Mouse (Mus musculus): Measurements from ENCODE around the gene Nfkbid.

DNA sequence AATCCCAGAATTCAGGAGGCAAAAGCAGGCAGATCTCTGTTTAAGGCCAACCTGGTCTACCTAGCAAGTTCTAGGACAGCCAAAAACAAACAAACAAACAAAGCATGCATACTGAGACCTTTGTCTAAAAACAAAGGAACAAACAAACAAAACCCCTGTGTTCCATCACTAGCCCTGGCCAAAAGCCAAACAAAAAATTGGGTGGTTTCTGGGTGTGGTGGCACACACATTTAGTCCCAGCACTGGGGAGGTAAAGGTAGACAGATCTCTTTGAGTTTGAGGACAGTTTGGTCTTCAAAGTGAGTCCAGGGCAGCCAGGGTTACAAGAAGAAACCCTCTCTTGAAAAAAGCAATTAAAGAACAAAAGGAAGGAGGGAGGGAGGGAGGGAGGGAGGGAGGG lies 7.8 kb downstream of the Nfkbid start:
- TF ChIP-seq POLR2A (IDR thresholded peaks at IDR 0.05; ENCODE audit: extremely low read depth, insufficient read depth, low read length): no peak
- TF ChIP-seq CTCF (IDR thresholded peaks at IDR 0.05; ENCODE audit: extremely low read depth, insufficient read depth, low read length): no peak

Data from cortical plate, adult 2 months (tissue).